Comparison of ENCODE assay signal across 8 mouse cellular contexts in the genomic region with DNA sequence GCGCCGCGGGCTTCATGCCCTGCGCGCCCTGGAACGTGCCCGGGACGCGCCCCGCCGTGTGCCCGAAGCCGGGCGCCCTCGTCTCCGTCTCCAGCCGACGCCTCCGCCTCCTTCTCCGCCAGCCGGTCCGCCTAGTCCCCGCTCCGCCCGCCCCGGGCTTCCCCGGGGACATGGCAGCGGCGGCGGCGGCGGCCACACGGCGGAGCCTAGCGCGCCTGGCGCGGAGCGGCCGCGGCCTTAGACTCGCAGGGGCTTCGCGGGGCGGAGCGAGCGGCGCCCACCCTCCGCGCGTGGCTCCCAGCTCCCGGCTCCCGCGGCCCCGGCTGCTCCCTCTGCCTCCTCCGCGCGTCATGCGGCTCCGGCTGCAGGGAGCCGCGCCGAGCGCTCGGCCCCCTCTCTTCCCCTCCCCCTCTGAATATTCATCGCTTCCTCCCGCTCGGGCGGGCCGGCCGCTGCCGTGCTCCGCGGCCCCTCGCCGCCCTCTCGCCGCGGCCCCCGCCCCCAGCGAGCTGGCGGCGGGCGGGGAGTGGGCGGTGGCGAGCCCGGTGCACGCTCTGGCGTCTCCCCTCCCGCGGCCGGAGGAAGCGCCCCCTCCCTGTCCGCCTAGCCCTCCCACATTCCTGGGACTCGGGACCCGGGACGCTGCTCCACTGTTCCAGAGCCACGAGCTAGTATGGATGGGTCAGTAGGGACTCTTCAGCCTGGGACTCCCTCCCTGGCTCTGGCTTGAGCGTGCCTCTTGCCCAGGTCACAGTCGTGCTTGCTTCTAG. TPM values are rescaled to one million over a fixed set of nuclear protein-coding genes. Genes with fewer than 3 reads are reported as not detected.
DNase-seq lines count a peak whose midpoint lies in the region; TF ChIP-seq lines count a peak whose summit lies in the region.

A gene (minus strand): TSS at position 412 of the 770 bp plus-strand sequence.

- H3K36me3 ChIP-seq in megakaryocyte, embryonic 14.5 days (replicated peaks; ENCODE audit: low read length) = peaks cover 6% of the 10 kb centered on the region

- no peaks in the 10 kb centered on the region for H3K27me3 ChIP-seq in megakaryocyte, embryonic 14.5 days (replicated peaks)

- H3K4me3 ChIP-seq in cortical plate, adult 2 months (ENCODE audit: insufficient read depth, low read length) = peak within 1 kb of the TSS; percentile 95
- peak within 1 kb of the TSS; percentile 99 for H3K4me3 ChIP-seq in megakaryocyte, embryonic 14.5 days (replicated peaks)

- peak within 1 kb of the TSS; percentile 98 for H3K27ac ChIP-seq in cortical plate, adult 2 months (ENCODE audit: insufficient read depth, low read length)

- TF ChIP-seq POLR2A in cortical plate, adult 2 months (IDR thresholded peaks at IDR 0.05; ENCODE audit: extremely low read depth, insufficient read depth, low read length) = no peak

- no peaks in the 10 kb centered on the region for H3K9me3 ChIP-seq in megakaryocyte, embryonic 14.5 days

- intact Hi-C loops in left cerebral cortex, postnatal 14 days (cut with DNase I) = loop anchor here (5.0 kb wide), 2 partner anchors 37 to 97 kb away; a partner anchor contains a TSS

- H3K4me1 ChIP-seq in cortical plate, adult 2 months (ENCODE audit: control insufficient read depth, insufficient read depth, low read length) = peaks cover 5% of the 10 kb centered on the region; the same call in 1 of the 2 replicates
- peaks cover 64% of the 10 kb centered on the region for H3K4me1 ChIP-seq in megakaryocyte, embryonic 14.5 days

- peak; percentile 70 to 71 for DNase-seq in adrenal gland, adult 18-20 months (ENCODE audit: low spot score in 2 of 2)
- peak; percentile 72 for DNase-seq in gastrocnemius, postnatal 25 days
- DNase-seq in induced T-regulatory cell, adult 2 months (ENCODE audit: low read depth) = peak; percentile 75
- DNase-seq in left cerebral cortex, postnatal 14 days (ENCODE audit: low spot score in 2 of 2) = peak in 1 of 2 experiments; percentile 58
- DNase-seq in right cerebral cortex, postnatal 10 days (ENCODE audit: low spot score in 2 of 2) = peak; percentile 76
- DNase-seq in yolk sac, embryonic 10.5 days (ENCODE audit: low spot score) = peak; percentile 82

- TF ChIP-seq CTCF in cortical plate, adult 2 months (IDR thresholded peaks at IDR 0.05; ENCODE audit: extremely low read depth, insufficient read depth, low read length) = no peak

RNA-seq across cellular contexts. Expression of the gene that starts here (rescaled TPM):
- total RNA-seq in adrenal gland, adult 18-20 months (2021) = 10 to 100 TPM; 15.0 to 18.1 TPM
- polyA plus RNA-seq in cortical plate, adult 2 months (2012; rRNA removed) = 36.9 and 40.2 TPM in 2 replicates
- 1 to 10 TPM; 3.7 to 4.1 TPM for total RNA-seq in gastrocnemius, postnatal 25 days (2021)
- total RNA-seq in left cerebral cortex, postnatal 14 days (2021) = 100 to 1,000 TPM in 1 of 2 experiments, 10 to 100 TPM in 1; 91.2 to 111 TPM
- polyA plus RNA-seq in megakaryocyte, embryonic 14.5 days (2012; ENCODE audit: insufficient read depth, low replicate concordance) = 2.2 and 8.7 TPM in 2 replicates

Comparison
In these comparisons a context has a peak if more than half of its experiments do, and no peak if none do; other contexts are left out.
1. RNA of the gene that starts here (total RNA-seq): 91.2 to 111 TPM in left cerebral cortex, postnatal 14 days; 15.0 to 18.1 TPM in adrenal gland, adult 18-20 months and 3.7 to 4.1 TPM in gastrocnemius, postnatal 25 days; every median in the first group is over 4 times any median in the second.